Mouse (Mus musculus) olfactory bulb, adult 2 months (tissue): ENCODE data around the gene Hoxa13. TPM values are rescaled to one million over a fixed set of nuclear protein-coding genes. Genes with fewer than 3 reads are reported as not detected.

Source experiments
- H3K27ac ChIP-seq: fragments of 200-500 bp; 2 replicates; pipeline ENCODE4 v1.5.1; 2012; ENCODE audit warnings: low read depth, low read length; ENCODE audit not compliant: insufficient read depth
- H3K4me1 ChIP-seq: fragments of 200-500 bp; 2 replicates; pipeline ENCODE4 v1.6.1; 2012; ENCODE audit warnings: low read length; ENCODE audit not compliant: control insufficient read depth, insufficient read depth
- H3K4me3 ChIP-seq: fragments of 200-500 bp; 2 replicates; pipeline ENCODE4 v1.5.1; 2012; ENCODE audit warnings: mild to moderate bottlenecking, low read depth, low read length, moderate library complexity; ENCODE audit not compliant: insufficient read depth
- CTCF ChIP-seq: fragments of 200-500 bp; IDR thresholded peaks from 2 replicates; pipeline ENCODE4 v1.5.1; 2012; ENCODE audit warnings: low read depth, mild to moderate bottlenecking, low read length, moderate library complexity; ENCODE audit not compliant: insufficient read depth
- POLR2A ChIP-seq: fragments of 200-500 bp; IDR thresholded peaks from 2 replicates; pipeline ENCODE4 v1.6.1; 2012; ENCODE audit warnings: mild to moderate bottlenecking, low read depth, low read length, moderate library complexity; ENCODE audit not compliant: insufficient read depth
- WGBS: fragments of 180-500 bp; shearing (Covaris S2); methylation state at CpG from one replicate; pipeline ENCODE4 v1.1.7; 2018; 5-methylcytosine and 5-hydroxymethylcytosine counted together
- polyA plus RNA-seq: library from polyadenylated mRNA; stranded (reverse); fragments of >200 nt; gene quantifications from 2 replicates; pipeline ENCODE4 v1.2.4, GENCODE M21; 2012; ENCODE audit warnings: low replicate concordance; ENCODE audit not compliant: missing spikeins, insufficient read depth, insufficient read length

The Hoxa13 gene
- polyA plus RNA-seq, 1 experiment = not detected

DNA sequence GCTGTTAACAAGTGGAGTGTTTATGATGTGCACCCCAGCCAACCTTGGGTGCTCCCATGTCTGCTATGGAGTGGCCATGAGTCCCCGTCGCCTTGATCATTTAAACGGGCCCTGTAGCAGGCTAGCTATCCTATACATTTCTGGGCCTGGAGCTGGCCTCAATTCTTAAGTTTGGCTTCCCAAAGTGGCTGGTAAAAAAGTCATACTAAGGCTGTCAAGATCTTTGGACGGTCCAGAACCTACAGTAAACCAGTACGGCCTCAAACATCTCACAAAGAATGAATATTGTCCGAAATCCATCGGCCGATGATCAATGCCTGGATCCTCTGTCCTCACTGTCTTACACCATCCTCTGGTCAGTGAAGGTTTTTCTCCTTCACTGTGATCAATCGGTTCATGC is 25.4 kb downstream of the Hoxa13 start:
- WGBS = 33% methylated on average over 9 of the region's 9 CpGs
- TF ChIP-seq POLR2A (no peak), CTCF (no peak)
- Histone ChIP-seq H3K27ac (no peak overlapping the region), H3K4me3 (no peak overlapping the region), H3K4me1 (no peaks in the 10 kb centered on the region)

DNA sequence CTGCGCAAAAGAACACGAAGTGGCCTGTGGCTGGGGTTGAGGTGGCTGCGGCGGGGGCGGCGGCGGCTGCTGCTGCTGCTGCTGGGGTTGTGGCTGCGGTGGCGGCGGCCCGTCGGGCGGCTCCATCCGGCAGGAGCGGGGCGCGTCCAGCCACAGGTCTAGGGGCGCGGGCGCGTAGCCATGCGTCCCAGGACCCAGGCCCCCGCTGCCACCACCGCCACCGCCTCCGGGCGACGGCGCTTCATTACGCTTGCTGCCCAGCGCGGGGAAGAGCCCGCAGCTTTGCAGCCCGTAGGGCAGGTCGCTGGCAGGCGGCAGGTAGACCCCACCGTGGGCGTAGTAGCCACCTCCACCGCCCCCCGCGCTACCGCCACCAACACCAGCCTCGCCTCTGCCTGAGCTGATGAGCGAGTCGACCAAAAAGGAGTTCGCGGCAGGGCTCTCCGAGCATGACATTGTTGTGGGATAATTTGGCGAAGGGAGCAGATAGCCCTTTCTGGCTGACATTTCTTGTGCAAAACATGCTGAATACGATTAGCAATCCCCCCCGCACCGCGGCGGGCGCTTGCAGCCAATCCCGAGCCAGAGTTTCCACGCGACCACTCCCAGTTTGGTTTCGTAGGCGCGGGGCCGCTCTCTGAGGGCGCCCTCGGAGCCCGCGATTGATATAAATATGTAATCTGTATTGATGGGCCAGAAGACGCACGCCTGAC is 26.1 kb downstream of the Hoxa13 start:
- H3K27ac ChIP-seq = no peak overlapping the region
- no peak overlapping the region for H3K4me3 ChIP-seq
- no peaks in the 10 kb centered on the region for H3K4me1 ChIP-seq
- no peak for TF ChIP-seq POLR2A
- TF ChIP-seq CTCF = no peak
- 2% methylated on average over 64 of the region's 68 CpGs for WGBS

DNA sequence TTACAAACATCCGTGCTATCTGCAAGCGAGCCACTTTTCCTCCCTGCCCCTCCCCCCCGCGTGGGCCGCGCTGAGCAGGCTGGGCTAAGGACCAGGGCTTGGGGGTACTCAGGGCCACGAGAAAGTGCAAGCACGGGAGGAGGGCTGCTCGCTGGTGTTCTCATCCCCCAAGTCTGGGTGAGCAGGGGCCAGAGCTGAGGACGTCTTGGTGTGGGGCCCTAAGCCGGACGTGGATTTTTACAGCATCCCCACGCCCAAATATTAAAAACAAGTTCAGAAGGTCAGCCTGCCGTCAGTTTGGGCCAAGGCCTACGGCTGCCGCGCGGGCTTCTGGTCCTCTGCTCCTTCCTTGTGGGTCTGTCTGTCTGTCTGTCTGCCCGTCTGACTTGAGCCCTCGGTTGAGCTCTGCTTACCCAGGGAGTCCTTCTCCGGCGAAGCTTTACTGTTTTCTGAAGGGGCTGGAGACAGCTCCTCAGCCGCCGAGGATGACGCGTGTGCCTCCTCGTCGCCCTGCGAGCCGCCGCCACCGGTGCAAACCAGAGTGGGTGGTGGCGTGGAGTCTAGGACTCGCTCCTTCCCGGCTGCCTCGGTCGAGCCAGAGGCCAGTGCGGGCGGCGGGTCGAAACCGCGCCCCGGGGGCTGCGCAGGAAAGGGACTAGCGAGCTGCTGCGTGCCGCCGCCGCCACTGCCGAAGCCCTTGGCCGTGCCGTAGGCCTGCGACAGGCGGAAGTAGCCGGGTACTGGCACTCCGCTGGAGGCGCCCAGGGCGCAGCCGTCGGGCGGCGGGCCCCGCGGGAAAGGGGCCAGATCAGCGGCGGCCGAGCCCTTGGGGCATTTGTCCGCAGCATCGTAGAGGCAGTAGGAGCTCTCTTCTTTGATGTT is 26.9 kb downstream of the Hoxa13 start:
- Histone ChIP-seq H3K4me1 (no peaks in the 10 kb centered on the region), H3K4me3 (no peak overlapping the region), H3K27ac (no peak overlapping the region)
- TF ChIP-seq POLR2A = no peak
- no peak for TF ChIP-seq CTCF
- 2% methylated on average over 70 of the region's 70 CpGs for WGBS

DNA sequence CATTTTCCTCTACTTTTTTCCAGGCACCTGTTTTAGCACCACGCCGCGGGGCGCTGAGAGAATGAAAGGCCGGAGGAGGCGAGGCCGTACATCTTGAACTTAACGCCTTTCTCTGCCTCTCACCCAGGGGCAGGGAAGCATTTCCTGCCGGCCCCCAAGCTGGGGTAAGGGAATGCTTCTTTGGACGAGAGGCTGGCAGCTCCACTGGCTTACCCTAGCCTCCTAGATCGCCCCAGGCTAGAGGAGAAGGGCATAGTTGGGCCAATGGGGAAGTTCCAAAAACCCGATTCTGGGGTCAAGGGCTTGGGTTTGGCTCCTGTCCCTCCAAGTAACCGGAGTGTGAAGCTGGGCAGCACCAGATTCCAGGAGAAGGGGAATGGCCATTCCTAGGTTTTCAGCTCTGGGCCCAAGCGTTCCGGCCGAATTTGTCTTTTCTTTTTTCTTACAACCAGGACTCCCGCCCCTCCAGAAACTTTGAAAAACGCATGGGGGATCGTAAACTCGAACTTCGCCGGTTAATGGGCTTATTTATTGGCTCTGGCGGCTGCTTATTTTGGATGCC is 27.6 kb downstream of the Hoxa13 start:
- WGBS = 3% methylated on average over 23 of the region's 23 CpGs
- no peak for TF ChIP-seq CTCF
- TF ChIP-seq POLR2A = no peak
- Histone ChIP-seq H3K4me1 (no peaks in the 10 kb centered on the region), H3K27ac (no peak overlapping the region), H3K4me3 (no peak overlapping the region)

DNA sequence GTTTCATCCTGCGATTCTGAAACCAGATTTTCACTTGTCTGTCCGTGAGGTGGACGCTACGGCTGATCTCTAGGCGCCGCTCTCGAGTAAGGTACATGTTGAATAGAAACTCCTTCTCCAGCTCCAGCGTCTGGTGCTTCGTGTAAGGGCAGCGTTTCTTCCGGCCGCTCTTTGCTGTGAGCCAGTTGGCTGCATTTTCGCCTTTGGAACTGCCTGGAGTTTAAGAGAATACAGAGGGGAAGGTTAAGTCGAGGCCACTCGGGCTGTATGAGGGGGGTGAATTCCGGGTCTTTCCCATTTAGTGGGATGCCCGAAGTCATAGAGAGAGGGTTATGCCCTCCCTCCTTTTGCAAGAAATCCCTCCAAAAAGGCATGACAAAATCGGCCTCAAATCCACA is 28.1 kb downstream of the Hoxa13 start:
- H3K27ac ChIP-seq = no peak overlapping the region
- no peak for TF ChIP-seq POLR2A
- 1% methylated on average over 18 of the region's 18 CpGs for WGBS
- H3K4me3 ChIP-seq = no peak overlapping the region
- no peaks in the 10 kb centered on the region for H3K4me1 ChIP-seq

DNA sequence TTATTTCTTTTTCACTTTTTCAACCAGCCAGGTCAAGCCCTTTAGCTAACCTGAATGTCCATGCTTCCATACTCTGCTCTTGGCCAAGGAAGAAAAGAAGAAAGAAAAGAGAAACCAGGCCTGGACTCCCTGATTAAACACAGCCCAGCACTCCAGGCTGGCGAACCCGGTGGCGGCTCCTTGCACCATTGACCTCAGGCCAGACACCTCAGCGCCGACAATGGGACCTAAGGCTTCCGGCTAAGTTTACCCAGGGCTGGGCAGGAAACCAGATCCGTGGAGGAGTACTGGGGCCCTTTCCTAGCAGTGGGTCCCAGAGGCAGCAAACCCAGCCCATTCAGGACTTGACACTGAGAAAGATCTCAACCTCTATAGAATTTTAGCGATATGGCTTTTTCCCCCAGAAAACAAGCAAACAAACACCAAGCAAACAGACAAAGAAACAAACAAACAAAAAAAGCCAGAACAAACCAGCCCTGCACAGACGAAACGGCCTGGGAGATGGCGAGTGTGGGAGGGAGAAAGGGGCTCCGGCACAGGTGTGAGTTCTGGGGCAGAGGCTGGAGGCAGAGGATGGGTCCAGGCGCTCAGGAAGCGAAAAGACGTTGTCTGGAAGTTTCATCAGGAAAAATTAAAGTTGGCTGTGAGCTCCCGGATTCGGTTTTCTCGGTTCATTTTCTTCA is 28.7 kb downstream of the Hoxa13 start:
- TF ChIP-seq CTCF (no peak), POLR2A (no peak)
- Histone ChIP-seq H3K4me3 (no peak overlapping the region), H3K27ac (no peak overlapping the region), H3K4me1 (no peaks in the 10 kb centered on the region)
- 4% methylated on average over 18 of the region's 18 CpGs for WGBS

DNA sequence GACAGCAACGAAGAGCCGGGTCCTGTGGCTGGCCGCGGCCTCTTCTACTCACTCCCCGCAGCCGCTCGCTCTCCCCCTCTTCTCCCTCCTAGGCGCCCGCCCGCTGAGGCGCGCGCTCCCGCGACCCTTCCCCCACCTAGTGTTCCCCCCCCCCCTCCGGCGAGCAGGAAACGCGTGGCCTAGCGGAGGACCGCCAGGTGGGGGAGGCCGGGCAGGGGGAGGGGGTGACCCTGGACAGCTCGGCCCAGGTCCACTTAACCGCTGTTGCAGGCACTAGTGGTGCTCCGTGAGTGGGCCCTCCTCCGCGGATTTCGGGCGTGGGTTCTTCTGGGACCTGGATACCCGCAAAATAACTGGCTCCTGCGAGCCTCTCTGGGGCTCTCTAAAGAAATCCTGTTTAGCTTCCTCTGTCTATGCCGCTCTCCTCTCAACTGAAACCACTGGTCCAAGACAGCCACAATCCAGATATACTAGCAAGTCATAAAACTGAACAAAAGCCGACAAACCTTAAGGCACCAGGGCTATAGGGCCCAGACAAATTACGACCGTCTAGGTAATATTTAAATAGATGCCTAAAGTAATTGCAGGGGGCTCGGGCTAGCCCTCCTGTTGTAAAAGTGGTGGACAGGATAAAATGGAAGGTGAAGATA is 30.0 kb downstream of the Hoxa13 start, which contains the start of gene Hoxa9:
TSS of gene Hoxa9 (minus strand) at position 574 of the 650 bp plus-strand sequence.
- whole genome bisulfite sequencing = 2% methylated on average over 25 of the region's 36 CpGs
- Histone ChIP-seq H3K27ac (no peak within 1 kb of the TSS), H3K4me1 (no peaks in the 10 kb centered on the region), H3K4me3 (no peak within 1 kb of the TSS)
- no peak for TF ChIP-seq POLR2A

DNA sequence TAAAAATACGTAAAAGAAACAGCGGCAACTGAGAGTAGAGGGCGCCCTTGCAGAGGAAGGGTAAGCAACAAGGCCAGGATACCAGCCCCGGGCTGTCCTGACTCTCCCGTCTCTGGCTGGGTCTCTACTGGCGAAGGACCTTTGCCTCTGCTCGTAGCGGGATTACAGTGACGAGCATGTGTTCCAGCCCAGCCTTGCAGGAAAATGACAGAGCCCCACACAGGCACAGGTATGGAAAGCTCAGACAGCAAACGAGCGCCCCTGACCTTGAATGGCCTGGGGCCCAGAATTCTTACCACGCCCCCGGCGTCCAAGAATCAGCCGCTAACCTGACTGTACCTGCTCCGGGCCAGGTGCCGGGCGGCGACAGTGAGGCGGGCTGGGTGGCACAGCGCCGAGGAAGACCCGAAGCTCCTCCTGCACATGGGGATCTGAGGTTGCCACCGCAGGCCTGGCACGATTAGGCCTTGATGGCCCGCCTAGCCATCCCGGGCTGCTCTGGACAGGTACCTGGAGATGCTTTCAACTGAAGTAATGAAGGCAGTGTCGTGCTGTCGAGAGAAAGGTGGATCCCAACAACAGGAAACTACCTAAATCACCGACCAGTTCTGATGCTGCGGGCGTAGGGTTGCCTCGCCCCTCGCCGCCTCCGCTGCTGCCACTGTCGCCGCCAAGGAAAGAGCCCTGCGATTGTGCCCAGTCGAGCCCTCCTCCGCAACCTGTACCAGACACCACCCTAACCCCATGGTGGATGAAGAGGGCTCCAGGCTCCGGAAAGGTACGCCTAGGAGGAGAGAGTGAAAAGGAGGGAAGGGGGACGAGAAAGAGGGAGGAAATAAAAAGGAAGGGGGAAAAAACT is 30.9 kb downstream of the Hoxa13 start:
- Histone ChIP-seq H3K4me1 (no peaks in the 10 kb centered on the region), H3K27ac (no peak overlapping the region), H3K4me3 (no peak overlapping the region)
- no peak for TF ChIP-seq POLR2A
- TF ChIP-seq CTCF = no peak
- 3% methylated on average over 44 of the region's 44 CpGs for WGBS
